Mouse (Mus musculus): Measurements from ENCODE around the gene Vwa5b1.

Gene Vwa5b1

GRCm38 (mm10) chr4:138576661-138577060 lies 59.0 kb downstream of the Vwa5b1 start:
- no peak for DNase-seq (ENCODE audit: low spot score in 2 of 2)

GRCm38 (mm10) chr4:138574800-138575606 lies 60.7 kb downstream of the Vwa5b1 start:
- DNase-seq (ENCODE audit: low spot score in 2 of 2): no peak

GRCm38 (mm10) chr4:138569928-138570327 lies 65.8 kb downstream of the Vwa5b1 start:
- no peak for DNase-seq (ENCODE audit: low spot score in 2 of 2)

DNA sequence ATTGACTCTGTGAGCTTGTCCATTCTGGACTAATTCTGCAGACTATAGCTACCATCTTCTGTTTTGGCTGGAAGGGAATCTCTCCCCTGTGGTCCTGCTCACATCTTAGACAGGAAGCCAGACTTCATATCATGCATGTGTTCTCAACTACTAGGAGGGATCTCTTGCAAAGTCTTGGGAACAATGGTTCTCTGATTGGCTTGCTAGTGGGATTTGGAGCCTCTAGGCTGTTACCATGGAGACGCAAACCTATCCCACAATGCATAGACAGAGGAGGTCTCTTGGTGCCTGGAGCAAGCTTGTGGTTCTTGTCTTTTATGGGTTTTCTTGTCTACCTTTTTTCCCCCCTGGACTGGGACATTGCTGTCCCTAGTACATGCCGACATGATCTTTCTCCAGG lies 67.4 kb downstream of the Vwa5b1 start:
- DNase-seq (ENCODE audit: low spot score in 2 of 2): no peak

GRCm38 (mm10) chr4:138561986-138562385 lies 73.7 kb downstream of the Vwa5b1 start:
- peak in 1 of 2 experiments; percentile 59 for DNase-seq (ENCODE audit: low spot score in 2 of 2)

GRCm38 (mm10) chr4:138555531-138555930 lies 80.2 kb downstream of the Vwa5b1 start:
- DNase-seq (ENCODE audit: low spot score in 2 of 2): no peak

GRCm38 (mm10) chr4:138554934-138555333 lies 80.8 kb downstream of the Vwa5b1 start:
- no peak for DNase-seq (ENCODE audit: low spot score in 2 of 2)

- no peak for DNase-seq (ENCODE audit: low spot score in 2 of 2)
Observed at GRCm38 (mm10) chr4:138554302-138554701, 81.4 kb downstream of the Vwa5b1 start.

DNA sequence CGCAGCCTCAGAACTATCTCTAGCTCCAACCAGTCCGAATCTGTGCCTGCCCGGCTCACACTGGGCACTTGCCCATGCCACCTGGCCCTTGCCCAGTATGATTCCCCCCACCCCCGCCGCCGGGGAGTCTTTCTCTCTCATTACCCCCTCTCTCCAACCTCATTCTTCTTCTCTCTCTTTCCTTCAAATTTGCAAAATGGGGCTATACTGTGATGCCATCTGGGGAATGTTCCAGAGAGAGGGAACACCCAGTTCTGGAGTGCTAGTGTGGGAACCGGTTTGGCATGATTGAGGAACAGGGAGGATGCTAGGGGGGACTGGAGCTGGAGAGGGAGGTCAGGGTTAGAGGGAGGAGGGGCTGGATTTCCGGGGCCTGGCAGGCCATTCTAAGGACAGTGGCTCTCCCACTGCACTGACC lies 82.2 kb downstream of the Vwa5b1 start:
- DNase-seq (ENCODE audit: low spot score in 2 of 2): no peak

DNA sequence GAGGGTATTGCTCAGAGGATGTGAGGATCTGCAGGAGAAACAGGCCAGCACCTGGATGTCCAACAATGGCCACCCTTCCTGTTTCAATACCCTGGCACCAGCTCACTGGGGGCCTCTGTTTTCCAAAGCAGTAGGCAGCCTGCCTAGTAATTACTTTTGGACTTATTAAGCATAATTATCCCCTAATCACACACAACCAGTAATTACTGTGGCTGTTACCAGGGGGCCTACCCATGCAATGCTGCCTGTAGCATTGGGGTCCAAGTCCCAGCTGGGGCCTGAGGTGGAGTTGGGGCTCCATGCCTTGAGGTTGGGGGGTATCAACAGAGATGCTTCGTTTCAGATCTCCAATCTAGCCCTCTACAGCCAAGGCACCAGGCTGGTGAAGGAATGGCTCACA lies 82.6 kb downstream of the Vwa5b1 start:
- DNase-seq (ENCODE audit: low spot score in 2 of 2): no peak

- DNase-seq (ENCODE audit: low spot score in 2 of 2): no peak
Observed at GRCm38 (mm10) chr4:138551601-138552000, 84.1 kb downstream of the Vwa5b1 start.

GRCm38 (mm10) chr4:138550557-138550956 lies 85.1 kb downstream of the Vwa5b1 start:
- DNase-seq (ENCODE audit: low spot score in 2 of 2): no peak

GRCm38 (mm10) chr4:138548960-138549359 lies 86.7 kb downstream of the Vwa5b1 start:
- no peak for DNase-seq (ENCODE audit: low spot score in 2 of 2)

DNA sequence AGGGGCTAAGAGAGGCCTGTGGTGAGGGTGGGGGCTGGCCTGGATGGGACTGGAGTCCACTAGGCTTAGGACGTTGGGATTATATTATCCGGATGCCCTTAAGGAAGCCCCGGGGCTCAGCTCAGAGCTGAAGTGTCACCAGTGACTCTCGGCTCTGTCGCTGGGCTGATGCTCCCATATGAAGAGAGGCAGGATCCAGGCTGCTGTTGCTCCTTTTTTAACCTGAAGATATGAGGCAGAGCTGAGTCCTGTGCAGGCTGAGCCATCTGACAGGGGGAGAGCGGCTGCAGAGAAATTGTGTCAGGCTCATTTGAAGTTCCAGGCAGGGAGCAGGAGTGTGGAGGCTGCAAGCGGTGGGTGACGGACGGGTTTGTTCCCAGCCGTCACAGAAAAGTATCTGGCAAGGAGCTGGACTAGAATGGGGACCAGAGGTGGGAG lies 87.5 kb downstream of the Vwa5b1 start:
- DNase-seq (ENCODE audit: low spot score in 2 of 2): no peak

- DNase-seq (ENCODE audit: low spot score in 2 of 2): no peak
Observed at GRCm38 (mm10) chr4:138547556-138547955, 88.1 kb downstream of the Vwa5b1 start.

DNA sequence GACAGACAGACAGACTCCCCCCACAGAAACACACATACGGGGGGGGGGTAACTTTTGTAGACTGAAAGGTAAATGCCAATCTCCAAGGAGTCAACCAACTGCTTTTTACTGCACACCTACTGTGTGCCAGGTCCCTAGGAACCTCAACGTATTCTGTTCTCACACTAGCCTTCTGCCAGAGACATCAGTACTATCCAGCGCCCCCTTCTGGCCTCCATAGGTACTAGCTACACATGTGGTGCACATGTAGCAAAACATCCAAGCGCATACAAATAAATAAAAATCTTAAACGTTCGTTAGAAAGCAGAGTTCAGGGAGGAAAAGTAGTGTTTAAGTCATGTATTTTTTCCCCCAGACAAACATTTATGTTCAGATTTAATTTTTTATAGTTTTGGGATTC lies 88.6 kb downstream of the Vwa5b1 start:
- peak in 1 of 2 experiments; percentile 9 for DNase-seq (ENCODE audit: low spot score in 2 of 2)

DNA sequence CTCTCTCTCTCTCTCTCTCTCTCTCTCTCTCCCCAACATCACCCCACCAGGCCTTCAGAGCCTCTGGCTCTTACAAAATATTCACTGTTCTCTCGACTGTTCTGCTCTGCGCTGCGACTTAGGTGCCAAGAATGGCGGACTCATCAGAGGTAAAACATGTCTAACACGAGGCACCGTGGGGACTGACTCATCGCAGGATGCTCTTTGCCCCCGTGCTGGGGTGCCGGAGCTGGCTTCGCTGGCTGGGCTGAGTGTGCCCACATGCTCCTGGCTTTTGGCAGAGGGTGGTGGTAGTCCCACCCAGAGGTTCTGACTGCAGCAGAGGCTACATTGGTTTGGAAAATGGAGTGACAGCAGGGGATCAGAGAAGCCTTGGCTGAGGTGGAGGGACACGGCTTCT lies 89.4 kb downstream of the Vwa5b1 start:
- no peak for DNase-seq (ENCODE audit: low spot score in 2 of 2)

DNA sequence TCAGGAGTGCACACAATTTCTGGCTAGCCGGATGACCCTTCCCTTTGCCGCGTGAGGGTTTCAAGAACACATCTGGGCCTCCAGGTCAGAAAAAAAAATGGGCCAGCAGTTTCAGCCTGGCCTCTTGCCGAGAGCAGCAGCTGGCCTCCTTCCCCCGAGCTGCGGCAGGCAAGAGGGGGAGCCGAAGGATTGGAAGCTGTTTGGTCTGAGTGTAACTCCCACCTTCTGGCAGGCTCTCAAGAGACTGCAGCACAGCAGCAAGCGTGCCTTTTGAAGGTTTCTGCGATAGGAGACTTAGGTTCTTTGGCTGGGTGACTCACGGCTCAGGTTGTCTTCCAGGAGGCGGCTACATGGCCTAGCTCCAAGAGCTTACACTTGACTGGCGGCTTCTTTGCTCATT lies 92.5 kb downstream of the Vwa5b1 start:
- DNase-seq (ENCODE audit: low spot score in 2 of 2): no peak

GRCm38 (mm10) chr4:138538084-138538449 lies 97.6 kb downstream of the Vwa5b1 start:
- no peak for DNase-seq (ENCODE audit: low spot score in 2 of 2)

DNA sequence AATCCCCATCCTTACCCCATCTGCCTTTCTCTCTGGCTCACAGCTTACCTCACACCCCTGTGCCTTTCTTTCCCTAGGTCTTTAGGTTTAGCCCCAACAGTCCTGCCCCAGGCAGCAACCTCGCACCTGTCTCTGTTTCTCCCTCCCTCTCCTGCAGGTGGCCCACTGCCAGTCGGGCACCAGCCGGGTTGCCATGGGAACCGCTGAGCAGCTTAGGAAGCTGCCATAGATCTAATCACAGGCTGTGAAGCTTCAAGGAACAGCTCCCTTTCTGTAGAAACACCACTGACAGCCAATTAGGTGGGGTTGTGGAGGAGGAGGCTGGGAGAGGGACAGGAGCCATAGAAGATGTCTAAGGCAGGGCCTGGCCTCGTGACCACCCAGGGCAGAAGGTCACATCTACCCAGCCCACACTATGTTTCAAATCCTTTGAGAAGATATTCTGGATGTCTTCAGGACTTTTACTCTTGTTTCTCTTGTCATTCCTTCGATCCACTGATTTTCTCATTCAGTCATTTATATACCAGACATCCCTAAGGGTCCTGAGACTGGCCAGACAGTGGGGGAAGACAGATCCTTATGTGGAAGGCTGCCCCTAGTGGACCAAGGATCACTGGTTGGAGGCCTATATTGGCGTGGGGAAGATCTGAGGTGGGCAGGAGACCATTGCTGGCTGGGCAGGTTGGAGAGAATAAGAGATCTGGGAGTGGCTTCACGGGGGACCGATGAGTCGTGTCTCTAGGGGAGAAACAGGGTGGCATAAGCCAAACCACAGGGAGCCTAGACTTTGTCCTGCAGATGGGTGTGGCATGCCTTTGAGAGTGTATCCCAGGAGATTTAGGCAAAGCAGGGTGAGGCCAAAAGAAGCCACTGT lies 98.2 kb downstream of the Vwa5b1 start:
- DNase-seq (ENCODE audit: low spot score in 2 of 2): peak; percentile 8 to 12

GRCm38 (mm10) chr4:138535610-138536009 lies 100.1 kb downstream of the Vwa5b1 start:
- DNase-seq (ENCODE audit: low spot score in 2 of 2): no peak

- no peak for DNase-seq (ENCODE audit: low spot score in 2 of 2)
Observed at GRCm38 (mm10) chr4:138533877-138534276, 101.8 kb downstream of the Vwa5b1 start.

- no peak for DNase-seq (ENCODE audit: low spot score in 2 of 2)
Observed at GRCm38 (mm10) chr4:138531761-138532160, 103.9 kb downstream of the Vwa5b1 start.
